22 mouse cellular contexts compared by ENCODE assay signal in genomic region chr3:7682311-7682710, GRCm38 (mm10).
DNase-seq lines count a peak whose midpoint lies in the region; TF ChIP-seq lines count a peak whose summit lies in the region.
"Had no signal": no experiment of that assay in that cellular context is flagged by ENCODE, and none has a peak within 500 bp of the region (broad histone marks: within the 10 kb centered on the region; RNA-seq: fewer than 3 reads in every experiment).

No protein-coding gene starts in this region.

- peak; percentile 41 for DNase-seq in ES-E14 (ENCODE audit: low read depth, low spot score)
- peak; percentile 78 for DNase-seq in ZHBTc4 (ENCODE audit: low read depth, low spot score)
- DNase-seq in ovary, adult 18-20 months (ENCODE audit: low spot score), result no peak
- no peak for DNase-seq in spleen, postnatal 4 days (ENCODE audit: low spot score in 2 of 2)
- DNase-seq: adrenal gland, adult 2 months; adrenal gland, postnatal 10 days; adrenal gland, postnatal 25 days; B cell, adult 2 months; cerebellum, adult 11 months; cerebellum, adult 18-20 months; cerebellum, adult 8-10 months; cerebellum, adult 9-11 months; cerebellum, postnatal 14 days; cerebellum, postnatal 36 days; embryo, embryonic 11 days had no signal

- TF ChIP-seq CTCF in ES-Bruce4 (IDR thresholded peaks at IDR 0.05; ENCODE audit: low read depth, low read length), result no peak

- H3K36me3 ChIP-seq in ES-Bruce4 (ENCODE audit: control insufficient read depth, insufficient read depth, low read length, poor library complexity, severe bottlenecking) (no peaks in the 10 kb centered on the region), ES-E14 (ENCODE audit: control insufficient read depth, insufficient read depth, low read length, poor library complexity, severe bottlenecking) (0 out of 2 replicates have a peak, but pooled peaks cover 2% of the 10 kb centered on the region)
- H3K36me3 ChIP-seq: embryonic facial prominence, embryonic 13.5 days; embryonic facial prominence, embryonic 15.5 days; forebrain, embryonic 10.5 days; forebrain, embryonic 12.5 days had no signal

- H3K4me1 ChIP-seq in ES-Bruce4 (ENCODE audit: control insufficient read depth, insufficient read depth, low read length), result no peaks in the 10 kb centered on the region
- H3K4me1 ChIP-seq in ES-E14 (ENCODE audit: control insufficient read depth in 2 of 2, insufficient read depth in 2 of 2, low read length in 2 of 2, poor library complexity in 1 of 2), result no peaks in the 10 kb centered on the region
- H3K4me1 ChIP-seq: embryonic facial prominence, embryonic 13.5 days; embryonic facial prominence, embryonic 15.5 days; forebrain, embryonic 10.5 days; forebrain, embryonic 12.5 days had no signal

- TF ChIP-seq EP300 in ES-Bruce4 (IDR thresholded peaks at IDR 0.05; ENCODE audit: insufficient read depth, low read depth, low read length), result no peak

- H3K27ac ChIP-seq in ES-Bruce4 (ENCODE audit: insufficient read depth, low read length), result peak overlapping the region; percentile 98
- H3K27ac ChIP-seq in ES-E14 (ENCODE audit: insufficient read depth, low read depth, low read length, poor library complexity, severe bottlenecking), result peak overlapping the region; percentile 96
- H3K27ac ChIP-seq: embryonic facial prominence, embryonic 13.5 days; embryonic facial prominence, embryonic 15.5 days; forebrain, embryonic 10.5 days; forebrain, embryonic 12.5 days had no signal

- in situ Hi-C loops in ES-E14 (cut with MboI; ENCODE audit: low sequenced_read_pairs in 2 of 2, unreplicated experiment in 2 of 2), result no loop called here

- peaks cover 48% of the 10 kb centered on the region for H3K9me3 ChIP-seq in ES-Bruce4 (replicated peaks; ENCODE audit: control insufficient read depth, insufficient read depth, low read length, poor library complexity, severe bottlenecking)
- H3K9me3 ChIP-seq in ES-E14 (ENCODE audit: control insufficient read depth, insufficient read depth, low read depth, low read length), result no peaks in the 10 kb centered on the region
- H3K9me3 ChIP-seq: embryonic facial prominence, embryonic 13.5 days; embryonic facial prominence, embryonic 15.5 days; forebrain, embryonic 12.5 days had no signal

- H3K4me3 ChIP-seq in ES-Bruce4 (ENCODE audit: low read depth, low read length) (no peak overlapping the region), ES-E14 (ENCODE audit: insufficient read depth in 1 of 2, low read depth in 1 of 2, low read length in 2 of 2, poor library complexity in 1 of 2, severe bottlenecking in 1 of 2) (no peak overlapping the region)
- H3K4me3 ChIP-seq: embryonic facial prominence, embryonic 13.5 days; embryonic facial prominence, embryonic 15.5 days; erythroblast, embryonic 14.5 days; forebrain, embryonic 10.5 days; forebrain, embryonic 12.5 days had no signal

- no peak for TF ChIP-seq POLR2A in ES-Bruce4 (IDR thresholded peaks at IDR 0.05; ENCODE audit: insufficient read depth, low read length)

- no peaks in the 10 kb centered on the region for H3K27me3 ChIP-seq in ES-Bruce4 (ENCODE audit: control insufficient read depth, insufficient read depth, low read length, poor library complexity, severe bottlenecking)
- H3K27me3 ChIP-seq: CH12.LX; embryonic facial prominence, embryonic 13.5 days; embryonic facial prominence, embryonic 15.5 days; forebrain, embryonic 12.5 days had no signal

- H3K9ac ChIP-seq in ES-Bruce4 (ENCODE audit: low read depth, poor library complexity, severe bottlenecking), result no peak overlapping the region
- H3K9ac ChIP-seq in ES-E14 (ENCODE audit: insufficient read depth, low read depth, low read length, poor library complexity, severe bottlenecking), result no peak overlapping the region
- H3K9ac ChIP-seq: embryonic facial prominence, embryonic 13.5 days; embryonic facial prominence, embryonic 15.5 days; forebrain, embryonic 12.5 days had no signal

TF ChIP-seq in ES-E14, 5 proteins besides CTCF, POLR2A, EP300 and RAD21:
- TF ChIP-seq HCFC1 (IDR thresholded peaks at IDR 0.05; ENCODE audit: borderline replicate concordance, insufficient read depth, low read length) (no peak), CHD2 (IDR thresholded peaks at IDR 0.05; ENCODE audit: low read depth, low read length) (no peak), ZC3H11A (IDR thresholded peaks at IDR 0.05; ENCODE audit: borderline replicate concordance, low read depth, low read length) (no peak), MAFK (IDR thresholded peaks at IDR 0.05; ENCODE audit: insufficient read depth, low read depth, low read length) (no peak), ZNF384 (IDR thresholded peaks at IDR 0.05; ENCODE audit: low read depth, low read length) (no peak)

Comparison
In these comparisons a context has a peak if more than half of its experiments do, and no peak if none do; other contexts are left out.
1. DNase-seq: peak in ES-E14 (single experiment) and ZHBTc4 (single experiment); none in ovary, adult 18-20 months (single experiment) and spleen, postnatal 4 days (0 of 2).